Mouse (Mus musculus): ENCODE measurements at regions not wholly inside any gene's neighbourhood (a gene's known extent, or its start where the extent isn't known, plus 50 kb on each side); places are given as distances from the start of the nearest gene placed in this dataset.

DNA sequence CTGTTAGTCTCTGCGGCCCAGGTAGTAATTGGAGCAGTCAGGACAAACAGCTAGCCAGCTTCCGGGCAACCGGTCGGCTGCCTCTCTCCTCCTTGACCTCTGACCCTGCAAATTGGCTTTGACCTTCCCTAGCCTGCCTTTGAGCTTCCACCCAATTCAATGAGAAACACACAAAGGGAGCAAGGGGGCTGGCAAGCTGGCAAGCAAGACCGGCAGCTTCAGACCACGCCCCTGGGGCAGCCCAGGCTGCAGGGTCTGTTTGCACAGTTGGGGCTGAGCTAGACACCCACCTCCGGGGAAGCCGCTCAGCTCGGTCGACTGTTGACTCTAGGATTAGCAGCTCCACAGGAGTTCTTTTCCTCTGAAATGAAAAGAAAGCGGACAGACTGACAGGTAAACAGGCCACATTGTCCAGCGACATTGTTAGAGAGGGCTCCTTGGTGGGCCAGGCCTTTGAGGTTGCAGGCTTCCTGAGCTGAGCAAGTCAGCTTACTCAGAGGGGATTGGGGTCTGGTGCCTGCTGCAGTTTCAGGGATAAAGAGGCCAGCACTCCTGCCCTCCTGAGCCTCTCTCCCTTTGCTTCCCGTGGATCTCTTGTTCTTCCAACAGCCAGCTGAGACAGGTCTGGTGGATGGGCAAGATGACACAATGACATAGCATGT lies 116.6 kb downstream of the Inhbb start:
- DNase-seq, result no peak

DNA sequence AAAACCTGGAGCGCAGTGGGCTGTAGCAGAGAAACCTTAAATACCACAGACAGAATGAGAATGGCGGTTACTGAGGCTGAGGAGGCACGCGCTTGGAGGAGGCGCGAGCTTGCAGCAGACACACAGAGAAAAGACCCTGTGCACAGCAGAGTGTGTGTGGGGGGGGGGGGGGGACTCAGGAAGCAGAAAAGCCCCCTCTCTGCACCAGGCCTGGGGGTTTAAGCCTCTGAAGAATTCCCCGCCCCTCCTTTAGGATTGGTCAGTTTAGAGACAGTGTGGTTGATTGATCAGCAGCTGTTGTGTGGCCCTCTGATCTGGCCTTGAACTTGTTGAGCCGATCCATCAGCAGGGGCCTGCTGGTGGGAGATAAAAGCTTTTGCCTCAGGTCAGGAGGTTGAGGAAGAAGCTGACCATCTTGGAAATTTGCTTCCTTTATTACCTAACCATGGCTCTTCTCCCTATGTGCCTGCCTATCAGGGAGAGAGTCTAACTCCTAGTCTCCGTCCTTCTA lies 117.5 kb downstream of the Inhbb start:
- no peak for DNase-seq

DNA sequence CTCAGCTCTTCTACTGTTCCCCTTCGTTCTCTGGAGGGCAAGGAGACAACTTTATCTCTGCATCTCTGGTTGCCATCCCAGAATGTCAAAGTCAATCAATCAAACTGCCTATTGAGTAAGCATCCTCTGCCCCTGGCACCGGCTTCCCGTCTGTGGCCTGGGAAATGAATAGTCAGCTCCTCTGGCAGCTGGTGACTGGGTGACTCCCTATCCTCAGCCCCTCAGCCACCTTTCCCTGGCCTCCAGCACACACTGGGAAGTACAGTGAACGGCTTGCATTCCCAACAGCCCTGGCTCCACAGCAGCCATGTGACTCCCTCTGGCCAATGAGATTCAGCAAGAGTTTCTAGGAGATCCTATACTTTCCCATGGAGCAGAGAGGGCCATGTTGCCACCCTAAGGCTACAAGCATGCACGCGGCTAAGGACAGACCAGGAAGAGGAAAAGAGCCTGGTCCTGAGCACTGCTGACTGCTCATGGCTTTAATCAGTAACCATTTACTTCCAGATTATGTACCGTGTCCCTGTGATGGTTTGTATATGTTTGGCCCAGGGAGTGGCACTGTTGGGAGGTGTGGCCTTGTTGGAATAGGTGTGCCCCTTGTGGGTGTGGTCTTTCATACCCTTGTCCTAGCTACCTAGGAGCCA lies 119.6 kb downstream of the Inhbb start:
- DNase-seq, result no peak

DNA sequence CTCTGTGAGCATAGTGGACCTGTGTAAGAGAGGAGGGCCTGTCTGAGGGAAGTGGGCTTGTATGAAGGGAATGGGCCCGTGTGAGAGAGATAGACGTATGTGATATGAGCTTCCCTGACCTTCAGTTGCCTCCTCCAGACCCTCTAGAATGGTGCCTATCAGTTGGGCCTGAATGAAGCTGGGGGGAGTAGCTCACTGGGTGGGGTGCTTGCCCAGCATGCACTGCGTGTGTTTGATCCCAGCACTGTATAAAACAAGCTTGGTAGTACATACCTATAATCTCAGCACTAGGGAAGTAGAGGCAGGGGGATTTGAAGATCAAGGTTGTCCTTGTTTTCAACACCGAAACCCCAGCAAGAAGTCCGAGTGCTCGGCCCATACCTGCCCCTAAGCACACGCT lies 120.1 kb downstream of the Inhbb start:
- DNase-seq, result no peak

DNA sequence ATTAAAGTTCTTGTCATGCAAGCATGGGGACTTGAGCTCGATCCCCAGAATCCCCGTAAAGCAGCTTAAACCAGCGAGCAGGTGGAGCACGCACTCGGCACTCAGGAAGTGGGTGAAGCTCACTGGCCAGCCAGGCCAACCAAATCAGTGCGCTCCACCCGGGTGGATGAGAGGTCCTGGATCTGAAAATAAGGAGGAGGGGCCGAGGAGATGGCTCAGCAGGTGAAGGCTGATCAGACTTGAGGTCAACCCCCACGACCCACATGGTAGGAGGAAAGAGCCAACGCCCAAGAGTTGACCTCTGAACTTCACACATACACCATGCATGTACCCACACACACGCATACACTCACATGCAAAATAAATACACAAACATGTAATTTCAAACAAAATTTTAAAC lies 120.8 kb downstream of the Inhbb start:
- no peak for DNase-seq

DNA sequence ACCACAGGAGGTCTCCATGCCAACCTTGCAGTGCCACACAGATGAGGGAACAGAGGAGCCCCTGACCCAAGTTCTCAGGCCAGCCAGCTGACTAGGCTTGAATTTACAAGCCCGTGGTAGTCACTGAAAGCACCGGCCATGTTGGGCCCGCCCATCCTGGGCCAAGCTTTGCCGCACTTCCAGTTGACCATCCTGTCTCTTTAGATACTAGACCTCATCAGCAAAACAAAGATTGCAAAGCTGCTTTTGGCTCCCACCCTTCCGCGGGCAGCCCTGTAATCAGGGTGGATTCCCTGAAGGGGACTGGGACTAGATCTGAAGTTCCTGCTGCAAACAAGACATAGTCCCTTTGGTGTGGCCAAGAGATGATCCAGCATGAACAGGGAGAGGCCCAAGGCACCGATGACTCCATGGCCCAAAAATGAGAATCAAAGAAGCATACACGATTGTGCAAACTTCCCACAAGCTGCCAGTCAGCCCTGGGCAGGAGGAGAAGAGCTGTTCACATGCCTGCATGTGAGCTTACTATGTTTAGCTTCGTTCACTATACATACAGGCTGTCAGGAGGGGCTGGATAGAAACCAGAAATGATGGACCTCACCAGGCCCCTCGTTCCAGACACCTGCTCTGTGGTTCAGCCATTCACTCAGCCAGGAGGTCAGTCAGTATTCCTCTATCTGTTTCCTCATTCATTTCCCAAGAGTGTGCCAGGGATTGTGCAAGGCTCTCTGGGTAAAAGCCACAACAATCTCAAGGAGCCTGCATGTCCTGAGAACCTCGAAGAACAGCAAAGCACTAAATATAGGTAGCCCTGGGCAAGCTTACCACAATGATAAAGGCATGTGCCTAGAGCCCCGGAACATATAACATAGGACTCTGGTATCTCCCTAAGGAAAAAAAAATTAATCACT lies 122.0 kb downstream of the Inhbb start:
- DNase-seq, result no peak

DNA sequence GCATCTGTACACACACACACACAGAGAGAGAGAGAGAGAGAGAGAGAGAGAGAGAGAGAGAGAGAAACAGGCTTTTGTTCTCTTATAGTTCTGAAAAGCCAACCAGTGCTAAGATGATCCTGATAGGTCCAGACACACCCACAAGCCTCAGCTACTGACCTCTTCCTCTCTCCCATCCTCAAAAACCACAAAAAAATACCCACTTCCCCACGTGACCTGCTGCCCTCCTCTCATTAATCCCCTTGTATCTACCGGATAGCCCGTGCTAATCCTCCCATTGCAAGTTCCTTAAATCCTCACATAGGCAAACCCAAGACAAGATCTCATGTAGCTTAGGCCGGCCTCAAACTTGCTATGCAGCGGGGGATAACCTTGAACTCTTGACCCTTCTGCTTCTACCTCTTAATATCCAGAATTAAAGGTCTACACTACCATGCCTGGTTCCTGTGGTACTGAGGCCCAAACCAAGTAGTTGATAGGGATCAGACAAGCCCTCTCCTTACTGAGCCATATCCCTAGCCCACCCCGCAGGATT lies 123.3 kb downstream of the Inhbb start:
- no peak for DNase-seq

DNA sequence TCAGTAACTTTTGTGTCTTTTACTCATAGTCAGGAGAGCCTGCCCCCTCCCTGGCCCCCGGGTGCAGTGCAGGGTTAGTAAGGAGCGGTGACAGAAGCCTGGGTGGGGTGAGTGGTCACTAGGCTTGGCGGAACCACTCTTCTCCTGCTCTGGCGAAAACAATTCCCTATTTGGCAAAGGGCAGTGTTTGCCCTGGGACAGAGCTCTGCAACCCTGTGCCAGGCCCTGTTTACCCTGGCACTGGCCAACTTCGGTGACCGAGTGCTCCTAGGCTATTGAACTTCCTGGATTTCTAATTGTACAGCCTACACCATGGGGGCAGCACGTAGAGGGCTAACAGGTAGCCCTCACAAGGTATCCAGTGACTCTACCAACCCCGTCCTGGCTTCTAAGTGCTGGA lies 126.9 kb downstream of the Inhbb start:
- DNase-seq, result peak; percentile 20 to 22

DNA sequence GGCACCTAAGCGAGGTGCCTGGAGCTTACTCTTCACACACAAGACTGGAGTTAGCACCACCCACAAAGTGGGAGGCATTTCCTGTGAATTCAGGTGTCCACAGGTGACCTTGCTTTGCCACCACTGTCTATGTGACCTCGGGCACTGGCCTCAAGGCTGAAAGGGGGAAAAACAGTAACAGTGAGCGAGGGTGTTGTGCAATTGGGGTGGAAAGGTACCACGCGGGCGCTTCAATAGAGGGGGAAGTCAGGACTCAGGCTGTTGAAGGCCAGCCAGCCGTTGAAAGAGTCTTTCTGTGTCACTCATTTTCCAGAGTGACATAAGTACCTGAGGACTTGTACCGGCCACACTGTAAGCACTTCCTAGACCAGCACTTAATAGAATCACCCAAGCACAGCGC lies 128.2 kb downstream of the Inhbb start:
- DNase-seq, result peak; percentile 48 to 51

DNA sequence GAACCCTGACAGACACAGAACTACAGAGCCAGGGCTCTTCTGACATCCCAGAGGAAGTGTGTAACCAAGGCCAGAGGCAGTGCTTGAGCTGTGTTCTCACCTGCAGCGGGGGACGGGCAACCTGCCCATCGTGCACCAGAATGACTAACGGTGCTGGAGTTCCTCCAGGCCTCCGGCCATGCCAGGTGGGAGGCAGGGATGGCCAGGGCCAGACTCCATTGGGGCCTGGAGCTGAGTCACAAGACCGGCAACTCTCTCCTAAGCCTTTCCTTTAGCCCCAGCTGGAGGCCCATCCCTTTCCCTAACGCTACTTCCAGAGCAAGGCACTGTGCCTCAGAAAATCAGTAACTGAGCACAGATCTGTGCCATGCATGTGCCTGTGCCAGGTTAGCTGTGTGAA lies 129.8 kb downstream of the Inhbb start:
- DNase-seq, result peak; percentile 55 to 75

DNA sequence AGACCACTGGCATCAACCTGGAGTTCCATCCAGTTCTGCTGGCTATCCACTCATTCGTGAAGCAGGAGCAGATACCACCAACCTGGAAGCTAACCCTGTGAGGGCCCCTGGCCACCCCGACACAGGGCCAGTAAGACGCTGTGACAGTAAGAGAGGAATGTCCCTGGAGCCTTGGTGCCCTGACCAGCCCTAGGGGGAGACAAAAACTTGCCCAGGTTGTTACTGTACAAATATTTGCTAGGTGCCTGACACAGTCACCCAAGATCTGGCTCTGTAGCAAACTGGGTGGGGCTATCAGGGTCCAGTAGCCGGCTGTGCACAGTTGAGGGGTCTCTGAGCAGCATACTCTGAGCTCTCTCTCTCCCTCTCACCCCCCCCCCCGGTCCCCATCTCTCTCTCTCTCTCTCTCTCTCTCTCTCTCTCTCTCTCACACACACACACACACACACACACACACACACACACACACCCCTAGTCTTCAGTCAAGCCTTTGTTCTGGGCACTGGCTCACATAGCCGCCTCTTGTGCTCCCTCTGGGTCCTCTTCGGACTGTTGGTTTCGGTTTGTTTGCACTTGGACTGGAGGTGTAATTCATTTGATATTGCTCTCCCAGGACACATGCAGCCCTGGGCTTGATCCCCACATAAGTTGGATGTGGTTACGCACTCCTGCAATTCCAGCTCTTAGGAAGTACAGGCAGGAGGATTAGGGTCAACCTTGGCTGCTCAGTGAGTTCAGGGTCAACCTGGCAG lies 131.7 kb downstream of the Inhbb start:
- peak in 1 of 2 experiments; percentile 13 for DNase-seq

DNA sequence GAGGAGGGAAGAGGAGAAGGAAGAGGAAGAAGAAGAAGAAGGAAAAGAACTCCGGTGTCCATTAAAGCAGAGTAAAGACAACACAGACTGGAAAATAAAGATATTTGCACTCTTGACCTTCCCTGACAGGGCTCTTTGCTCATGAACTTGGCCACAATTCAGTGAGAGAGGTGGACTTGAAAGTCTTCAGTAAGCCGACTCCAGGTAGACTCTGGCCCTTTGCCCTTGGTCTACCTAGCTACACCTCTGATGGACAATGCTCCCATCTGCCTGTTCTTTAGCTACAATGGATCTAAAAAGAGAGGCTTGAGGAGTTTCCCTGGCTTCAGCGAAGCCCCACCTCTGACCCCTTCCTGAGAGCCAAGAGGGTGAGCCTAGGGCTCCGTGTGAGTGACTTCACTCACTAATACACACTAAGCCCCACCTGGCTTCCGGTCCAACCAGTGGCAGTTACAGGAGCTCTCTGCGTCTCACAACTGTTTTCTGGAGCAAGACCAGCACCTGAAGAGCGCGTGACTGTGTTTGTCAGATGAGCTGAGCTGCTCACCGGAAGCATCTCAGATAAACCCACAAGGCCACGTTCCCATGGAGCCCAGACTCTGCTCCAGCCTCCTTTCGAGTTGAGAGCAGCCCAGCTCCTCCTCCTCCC lies 132.4 kb downstream of the Inhbb start:
- peak; percentile 62 to 63 for DNase-seq

DNA sequence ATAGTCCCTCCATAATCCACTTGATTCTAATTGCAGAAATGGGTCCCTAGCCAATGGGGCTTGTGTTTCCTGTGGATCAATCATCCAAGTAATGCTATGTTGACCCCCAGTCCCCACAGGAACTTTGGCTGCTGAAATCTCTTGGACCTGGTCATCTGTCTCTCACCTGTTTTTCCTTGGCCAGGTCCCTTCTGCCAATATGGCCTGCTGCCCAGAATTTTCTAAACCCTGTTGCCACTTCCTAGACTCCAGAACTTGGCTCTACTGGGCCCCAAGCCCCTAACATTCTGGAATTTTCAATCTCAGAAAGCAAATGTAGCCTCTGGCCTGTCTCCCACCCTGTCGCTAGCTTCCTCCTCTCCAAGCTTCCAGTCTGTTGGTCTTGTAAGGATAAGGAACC lies 139.6 kb downstream of the Inhbb start:
- DNase-seq, result no peak

DNA sequence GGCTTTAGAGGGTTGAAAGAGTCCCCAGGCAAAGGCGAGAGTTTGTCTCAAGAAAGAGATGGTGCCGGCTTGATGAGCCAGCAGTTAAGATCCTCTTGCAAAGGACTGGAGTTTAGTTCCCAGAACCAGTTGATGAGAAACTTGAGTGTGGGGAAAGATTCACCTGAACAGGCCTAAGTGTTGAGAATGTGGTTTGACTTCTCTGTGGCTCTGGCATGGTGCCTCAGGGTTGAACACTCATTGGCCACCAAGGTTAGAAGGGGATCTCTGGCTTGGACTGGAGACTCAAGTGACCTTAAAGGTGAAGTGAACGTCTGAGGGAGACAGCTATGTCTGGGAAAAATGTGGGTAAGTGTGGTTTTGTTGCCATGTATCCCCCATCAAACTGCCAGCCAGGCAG lies 142.8 kb downstream of the Inhbb start:
- peak; percentile 41 to 63 for DNase-seq

DNA sequence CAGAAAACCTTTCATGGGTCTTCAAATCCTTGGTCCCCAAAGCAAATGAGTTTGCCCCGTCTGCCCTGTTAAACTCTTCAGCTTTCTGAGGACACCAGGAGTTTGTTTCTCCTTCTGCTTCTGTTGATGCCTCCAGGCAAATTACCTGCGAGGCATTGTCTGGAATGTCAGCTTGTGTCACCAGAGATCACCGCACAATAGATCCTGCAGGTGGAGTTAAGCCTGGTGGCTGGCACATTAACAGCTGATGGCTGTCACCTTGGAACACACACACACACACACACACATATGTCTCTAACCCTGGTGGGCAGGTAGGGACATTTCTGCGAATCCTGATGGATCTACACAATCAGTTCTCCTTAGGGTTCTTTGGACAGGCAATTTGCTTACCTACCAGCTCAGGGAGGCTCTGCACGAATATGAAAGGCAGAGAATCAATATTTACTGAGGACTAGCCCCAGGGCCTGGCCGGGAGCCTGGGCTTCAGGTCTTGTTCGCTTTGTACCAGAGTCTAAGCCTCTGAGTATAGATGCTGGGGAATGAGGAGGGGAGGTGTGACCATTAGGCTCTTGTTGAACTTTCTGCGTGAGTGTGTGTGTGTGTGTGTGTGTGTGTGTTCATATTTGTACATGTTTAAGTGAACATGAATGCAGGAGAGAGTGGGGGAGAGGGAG lies 143.4 kb downstream of the Inhbb start:
- DNase-seq, result no peak

DNA sequence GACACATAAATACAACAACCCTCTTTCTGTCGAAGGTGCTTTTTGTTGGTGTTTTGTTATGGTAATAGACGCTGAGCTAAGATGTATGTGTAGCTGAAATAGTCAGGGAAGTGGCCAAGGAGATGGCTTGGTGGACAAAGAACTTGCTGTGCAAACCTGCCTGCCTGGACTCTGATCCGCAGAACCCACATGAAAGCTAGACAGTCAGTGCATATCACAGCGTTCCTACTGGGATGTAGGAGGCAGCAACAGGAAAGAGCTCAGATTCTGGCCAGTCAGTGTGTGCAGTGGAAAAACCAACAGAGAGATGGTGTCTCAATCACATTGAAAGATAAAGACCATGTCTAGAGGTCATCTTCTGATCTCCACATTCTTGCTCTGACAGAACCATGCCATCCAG lies 144.1 kb downstream of the Inhbb start:
- DNase-seq, result no peak

DNA sequence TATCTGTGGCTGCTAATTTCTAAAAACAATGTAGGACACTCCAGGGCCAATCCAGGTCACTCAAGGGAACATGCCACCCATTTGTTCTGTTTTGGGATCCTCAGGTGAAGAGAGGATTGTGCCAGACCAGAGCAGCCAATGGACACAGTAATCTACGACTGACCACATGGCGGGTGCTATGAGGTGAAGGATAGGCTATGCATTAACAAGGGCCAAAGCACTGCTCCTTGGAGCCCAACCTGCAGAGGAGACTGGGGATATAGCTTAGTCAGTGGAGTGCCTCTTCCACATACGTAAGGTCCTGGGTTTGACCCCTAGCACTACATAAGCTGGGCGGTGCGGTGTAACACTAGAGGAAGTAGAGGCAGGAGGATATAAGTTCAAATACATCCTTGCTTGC lies 156.0 kb downstream of the Inhbb start:
- DNase-seq, result no peak

DNA sequence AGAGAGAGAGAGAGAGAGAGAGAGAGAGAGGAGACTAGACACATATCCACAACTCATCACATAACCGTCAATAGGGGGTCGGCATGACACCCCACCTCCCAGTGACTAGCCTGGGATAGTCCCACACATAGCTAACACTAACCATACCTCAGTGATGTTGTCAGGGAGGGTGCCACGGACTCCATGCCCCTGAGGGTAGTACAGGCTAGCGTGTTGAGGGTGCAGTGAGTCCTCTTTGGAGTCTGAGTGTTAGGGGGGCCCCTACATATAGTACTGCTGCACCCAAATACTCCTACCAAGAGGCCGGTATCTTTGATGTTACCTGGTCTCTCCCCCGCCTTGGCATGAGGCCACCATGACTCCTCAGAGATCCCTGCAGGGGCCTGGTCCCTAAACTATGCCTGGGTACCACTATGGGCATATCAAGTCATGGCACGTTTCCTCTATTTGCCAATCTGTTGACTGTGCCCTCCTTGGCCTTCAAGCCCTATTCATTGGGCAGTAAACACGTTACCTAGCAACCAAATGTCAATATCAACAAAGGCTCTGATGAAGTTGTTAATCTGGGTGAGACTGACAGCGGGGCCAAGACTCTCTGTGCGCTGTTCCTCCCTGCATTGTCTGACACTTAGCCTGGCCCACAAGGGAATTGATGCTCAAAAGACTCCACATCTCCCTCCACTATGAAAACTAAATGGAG lies 156.7 kb downstream of the Inhbb start:
- DNase-seq, result no peak

DNA sequence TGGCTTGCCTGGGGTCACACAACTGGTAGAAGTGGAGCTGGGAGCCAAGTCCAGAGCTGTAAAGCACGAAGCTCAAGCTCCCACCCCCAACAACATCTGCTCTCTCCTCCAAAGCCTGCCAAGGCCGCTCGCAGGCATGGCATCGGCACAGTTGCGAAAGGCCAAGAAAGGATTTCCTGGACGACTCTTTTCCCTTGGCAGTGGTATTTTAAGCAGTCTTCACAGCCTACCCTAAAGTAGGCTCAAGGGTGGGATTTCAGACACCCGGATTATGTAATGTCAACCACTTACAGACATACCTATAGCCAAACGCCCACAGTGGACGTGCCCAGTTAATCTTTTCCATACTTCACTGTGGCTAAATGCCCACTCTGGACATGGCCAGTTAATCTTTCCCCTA lies 162.6 kb downstream of the Inhbb start:
- DNase-seq, result no peak

DNA sequence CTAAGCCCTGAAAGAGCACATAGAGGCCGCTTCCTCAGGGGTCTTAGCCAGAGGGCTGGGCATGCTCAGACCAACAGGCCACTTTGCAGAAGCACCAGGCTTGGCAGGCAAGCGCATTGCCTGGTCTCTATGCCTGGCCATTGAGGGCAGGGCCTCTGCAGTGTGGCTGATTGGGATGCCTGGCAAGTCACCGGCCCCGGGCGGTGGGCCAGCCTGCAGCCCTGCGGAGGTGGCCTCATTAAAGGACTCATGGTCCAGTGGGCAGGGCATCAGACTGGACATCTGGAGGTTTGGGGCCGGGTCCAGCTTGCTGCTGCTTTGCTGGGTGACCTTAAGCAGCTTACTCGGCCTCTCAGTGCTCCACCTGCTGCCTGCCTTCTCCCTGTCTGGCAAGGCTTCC lies 165.3 kb downstream of the Inhbb start:
- DNase-seq, result peak; percentile 53 to 57

DNA sequence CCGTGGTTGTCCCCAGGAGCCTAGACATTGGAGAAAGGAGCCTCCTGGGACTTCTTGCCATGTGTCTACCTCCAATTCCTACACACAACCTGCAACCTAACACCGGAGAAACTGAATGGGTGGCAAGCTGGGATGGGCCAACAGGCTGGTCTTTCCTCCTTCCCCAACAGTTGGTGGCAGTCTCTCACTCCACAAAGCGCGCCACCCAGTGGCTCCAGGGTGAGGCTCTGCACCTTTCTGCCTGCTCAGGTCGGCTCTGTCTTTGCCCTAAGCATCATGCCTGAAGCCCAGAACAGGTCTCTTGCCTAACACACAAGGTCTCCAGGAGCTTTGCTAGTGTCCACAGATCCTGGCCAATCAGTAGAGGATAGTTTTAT lies 166.0 kb downstream of the Inhbb start:
- peak in 1 of 2 experiments; percentile 27 for DNase-seq

All from kidney, postnatal 36 days (tissue).